Mouse (Mus musculus) E14TG2a.4 (cell line): ENCODE data around the gene Tmem130.

Experiments used
- CTCF ChIP-seq: conservative IDR thresholded peaks from 2 replicates; pipeline ENCODE4 v1.5.1; 2014; ENCODE audit warnings: low read length
- NANOG ChIP-seq: IDR thresholded peaks from 2 replicates; pipeline ENCODE4 v1.6.1; 2014; ENCODE audit warnings: borderline replicate concordance, low read length, mixed read lengths
- POU5F1 ChIP-seq: IDR thresholded peaks from 2 replicates; pipeline ENCODE4 v1.6.1; 2014; ENCODE audit warnings: low read length, borderline replicate concordance

- TF ChIP-seq CTCF: peak; percentile 11; the same call in 1 of the 2 replicates
- TF ChIP-seq NANOG: no peak
- no peak for TF ChIP-seq POU5F1
These were observed 31.8 kb upstream of the Tmem130 start for GRCm38 (mm10) chr5:144793374-144793773.
